Mouse (Mus musculus): ENCODE measurements around the gene Nadk. TPM values are rescaled to one million over a fixed set of nuclear protein-coding genes. Genes with fewer than 3 reads are reported as not detected.
"Not testable (repeated sequence)": the region's sequence is repeated elsewhere in the genome, so short reads cannot be mapped to it uniquely, and the experiment has no call there.

The Nadk gene
- total RNA-seq, 2 experiments from 2014 or later: 55.8 to 63.5 TPM

DNA sequence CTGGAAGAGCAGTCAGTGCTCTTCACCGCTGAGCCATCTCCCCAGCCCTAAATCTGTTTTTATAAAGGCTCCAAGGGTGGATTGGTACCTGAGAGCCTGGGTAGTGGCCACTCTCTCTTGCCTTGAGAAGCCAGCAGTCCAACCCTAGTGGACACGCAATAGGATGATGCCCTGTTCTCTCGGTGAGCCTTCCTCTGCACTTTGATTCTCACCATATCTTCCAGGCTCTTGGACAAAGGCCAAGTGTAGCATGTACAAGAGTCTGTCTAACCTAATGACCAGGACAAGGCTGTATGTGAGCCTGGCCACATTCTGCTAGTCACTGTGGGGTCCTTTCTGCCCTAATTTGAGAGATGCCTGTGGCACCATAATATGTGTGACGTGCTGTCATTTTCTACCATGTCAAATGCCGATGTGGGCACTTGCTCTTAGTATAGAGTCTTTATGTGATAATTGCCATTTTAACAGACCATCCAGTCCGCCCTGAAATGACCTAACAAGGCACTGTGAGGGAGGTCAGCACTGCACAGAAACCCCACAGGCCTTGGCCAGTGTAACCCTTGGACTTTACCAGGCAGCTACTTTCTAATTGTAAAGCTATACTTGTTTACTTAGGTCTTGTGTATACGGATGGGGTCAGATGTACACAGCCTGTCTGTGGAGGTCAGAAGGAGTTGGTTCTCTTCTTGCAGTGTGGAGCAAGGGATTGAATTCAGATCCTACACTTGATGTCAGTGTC, 6.6 kb downstream of the Nadk start:
- no peak for DNase-seq (ENCODE audit: low spot score in 2 of 2)

- no peak for DNase-seq (ENCODE audit: low spot score in 2 of 2)
These were observed 7.6 kb downstream of the Nadk start for GRCm38 (mm10) chr4:155569818-155570217.

DNA sequence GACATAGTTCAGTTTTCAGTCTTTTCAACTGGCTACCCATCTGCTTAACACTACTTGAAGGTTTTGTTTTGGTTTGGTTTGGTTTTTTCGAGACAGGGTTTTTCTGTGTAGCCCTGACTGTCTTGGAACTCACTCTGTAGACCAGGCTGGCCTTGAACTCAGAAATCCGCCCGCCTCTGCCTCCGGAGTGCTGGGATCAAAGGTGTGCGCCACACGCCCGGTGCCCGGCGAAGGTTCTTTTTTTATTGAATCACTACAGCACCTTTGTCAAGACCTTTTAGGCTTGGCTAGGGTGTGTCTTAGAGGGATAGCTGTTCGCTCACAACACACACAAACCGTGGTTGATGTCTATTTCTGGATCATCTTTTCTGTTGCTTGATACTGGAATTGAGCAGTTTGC, 8.1 kb downstream of the Nadk start:
- DNase-seq (ENCODE audit: low spot score in 2 of 2): not testable (repeated sequence)

- no peak for DNase-seq (ENCODE audit: low spot score in 2 of 2)
These were observed 9.3 kb downstream of the Nadk start for GRCm38 (mm10) chr4:155571442-155571841.

DNA sequence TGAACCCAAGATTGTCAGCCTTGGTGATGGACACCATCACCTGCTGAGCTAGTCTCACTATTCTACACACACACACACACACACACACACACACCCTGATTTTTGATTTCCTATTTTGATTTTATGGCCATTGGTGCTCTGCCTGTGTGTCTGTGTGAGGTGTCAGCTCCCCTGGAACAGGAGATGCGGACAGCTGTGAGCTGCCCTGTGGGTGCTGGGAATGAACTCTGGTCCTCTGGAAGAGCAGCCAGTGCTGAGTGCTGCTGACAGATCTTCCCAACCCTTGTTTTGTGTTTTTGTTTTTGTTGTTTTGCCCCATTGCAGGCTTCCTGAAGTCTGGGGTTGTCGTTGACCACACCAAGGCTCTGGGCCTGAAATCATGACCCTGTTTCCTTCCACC, 11.0 kb downstream of the Nadk start:
- DNase-seq (ENCODE audit: low spot score in 2 of 2): no peak

- DNase-seq (ENCODE audit: low spot score in 2 of 2): no peak
These were observed 11.7 kb downstream of the Nadk start for GRCm38 (mm10) chr4:155573876-155574275.

DNA sequence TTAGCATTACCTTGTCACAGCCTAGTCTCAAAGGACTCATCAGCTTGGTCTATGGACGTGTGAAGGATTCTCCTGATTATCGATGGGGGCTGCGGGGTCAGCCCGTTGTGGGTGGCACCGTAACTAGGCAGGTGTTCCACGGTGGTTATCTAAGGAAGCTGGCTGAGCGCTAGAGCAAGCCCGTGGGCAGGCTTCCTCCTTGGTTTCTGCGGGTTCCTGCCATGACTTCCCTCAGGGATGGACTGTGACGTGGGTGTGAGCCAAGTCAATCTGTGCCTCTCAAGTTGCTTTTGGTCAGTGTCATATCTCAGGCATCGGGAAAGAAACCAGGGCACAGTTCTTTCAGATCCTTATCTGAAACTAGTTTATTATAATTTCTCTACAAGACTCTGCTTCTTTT, 12.8 kb downstream of the Nadk start:
- DNase-seq (ENCODE audit: low spot score in 2 of 2): no peak

DNA sequence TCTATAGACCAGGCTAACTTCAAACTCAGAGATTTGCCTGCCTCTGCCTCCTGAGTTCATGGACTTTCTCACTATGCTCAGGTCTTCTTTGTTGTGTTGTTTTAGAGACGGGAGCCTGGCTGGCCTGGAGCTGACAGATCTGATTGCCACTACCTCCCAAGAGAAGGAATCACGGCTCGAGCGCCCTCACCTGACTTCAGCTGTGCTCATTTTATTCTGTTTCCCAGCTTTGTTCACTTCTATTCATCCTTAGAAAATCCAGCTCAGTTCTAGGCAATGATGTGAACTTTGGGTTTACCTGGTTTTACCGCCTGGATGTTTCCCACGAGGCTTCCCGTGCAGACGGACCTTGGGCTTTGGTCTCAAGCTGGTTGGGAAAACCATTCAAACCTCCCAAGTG, 13.3 kb downstream of the Nadk start:
- no peak for DNase-seq (ENCODE audit: low spot score in 2 of 2)

DNA sequence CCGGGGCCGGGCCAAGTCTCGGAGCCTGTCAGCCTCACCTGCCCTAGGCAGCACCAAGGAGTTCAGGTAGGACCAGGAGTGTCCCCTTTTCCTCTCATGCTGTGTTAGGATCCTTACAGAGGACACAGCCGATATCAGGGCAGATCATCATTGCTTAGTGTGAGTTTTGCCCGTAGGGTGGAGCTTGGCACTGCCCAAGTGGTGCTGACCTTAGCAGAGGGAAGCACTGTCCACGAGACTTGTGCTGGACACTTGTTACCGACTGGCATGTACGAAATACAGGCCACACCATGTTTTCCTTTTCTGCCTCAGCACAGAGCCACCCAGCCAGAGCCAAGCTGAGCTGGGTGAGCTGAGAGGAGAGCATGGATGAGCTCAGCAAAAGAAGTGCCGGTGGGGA, 15.0 kb downstream of the Nadk start:
- no peak for DNase-seq (ENCODE audit: low spot score in 2 of 2)

DNA sequence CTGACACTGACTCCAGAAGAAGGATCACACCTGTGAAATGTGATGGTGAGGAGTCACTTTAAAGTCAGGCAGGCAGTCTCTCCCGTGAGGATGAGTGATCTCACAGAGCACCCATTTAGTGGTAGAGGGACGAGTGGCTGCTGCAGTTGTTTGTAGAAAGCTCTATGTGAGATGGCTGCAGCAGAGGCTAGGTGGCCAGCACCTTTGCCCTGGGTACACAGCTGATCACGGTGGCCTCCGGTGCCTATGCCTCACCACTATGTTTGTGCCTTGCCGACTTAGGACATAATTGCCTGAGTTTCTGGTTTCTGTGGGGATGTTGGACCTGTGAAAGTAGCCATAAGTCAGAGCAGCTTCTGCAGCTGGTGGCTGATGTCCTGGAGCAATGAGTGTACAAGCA, 15.6 kb downstream of the Nadk start:
- DNase-seq (ENCODE audit: low spot score in 2 of 2): no peak

DNA sequence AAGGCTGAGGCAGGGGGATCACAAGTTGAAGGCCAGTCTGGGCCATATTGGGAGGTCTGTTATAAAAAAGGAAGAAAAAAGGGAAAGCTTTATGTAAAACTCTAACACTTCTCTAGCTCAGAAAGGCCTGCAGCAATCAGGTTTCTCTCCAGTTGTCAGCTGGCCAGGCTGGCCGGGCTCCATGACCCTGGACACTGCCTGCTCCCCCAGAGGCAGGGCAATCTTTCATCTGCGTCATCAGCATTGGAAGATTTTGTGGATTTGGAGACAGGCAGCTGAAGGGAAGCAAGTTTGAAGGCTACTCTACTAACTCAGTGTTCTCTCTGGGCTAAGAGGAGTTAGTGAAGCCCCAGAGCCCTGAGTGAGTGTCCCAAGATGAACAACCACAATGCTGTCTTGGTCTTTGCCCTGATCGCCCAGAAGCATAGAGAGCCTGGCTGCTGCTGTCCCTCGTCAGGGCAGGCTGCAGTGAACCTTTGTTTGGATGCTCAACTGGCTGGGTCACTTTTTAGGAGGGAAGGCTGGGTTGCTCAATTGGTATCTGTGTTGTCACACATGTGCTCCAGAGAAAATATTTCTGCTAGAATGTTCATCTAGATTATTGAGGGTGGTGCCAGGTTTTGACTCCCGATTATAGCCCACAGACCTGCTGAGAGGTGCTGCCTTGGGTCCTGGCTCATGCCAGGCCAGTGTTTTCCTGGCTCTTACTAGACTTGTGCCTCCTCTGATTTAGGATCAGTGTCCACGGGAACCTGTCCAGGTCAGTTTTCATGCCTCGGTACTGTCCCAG, 16.4 kb downstream of the Nadk start:
- no peak for DNase-seq (ENCODE audit: low spot score in 2 of 2)

GRCm38 (mm10) chr4:155580420-155580819, 18.2 kb downstream of the Nadk start:
- peak; percentile 75 to 77 for DNase-seq (ENCODE audit: low spot score in 2 of 2)

DNA sequence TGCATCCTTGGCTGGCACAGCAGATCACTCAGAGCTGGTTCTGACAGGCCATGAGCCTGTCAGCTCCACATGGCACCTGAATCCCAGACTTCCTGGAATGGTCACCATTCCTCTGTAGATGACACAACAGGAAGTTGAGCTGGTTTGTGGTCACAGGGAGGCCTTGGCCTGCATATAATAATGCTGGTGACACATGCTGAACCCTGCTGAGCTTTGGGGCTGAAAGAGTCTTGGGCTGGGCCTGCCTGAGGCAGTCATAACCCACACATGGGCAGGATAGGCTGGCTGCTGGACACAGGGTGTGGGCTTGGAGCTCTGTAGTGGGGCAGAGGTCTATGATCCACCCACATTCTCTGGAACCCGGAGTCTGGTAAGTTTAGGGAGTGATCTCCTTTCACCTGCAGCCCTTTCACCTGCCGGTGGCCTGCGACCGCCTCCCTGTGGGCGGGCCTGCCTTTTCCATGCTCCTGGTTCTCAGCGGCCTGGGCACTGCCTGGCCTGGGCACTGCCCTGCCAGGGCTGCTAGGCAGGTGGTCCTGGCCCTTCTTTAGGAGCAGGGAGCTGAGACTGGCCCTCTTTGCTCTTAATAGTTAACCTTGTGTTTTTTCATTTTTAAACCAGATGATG, 20.2 kb downstream of the Nadk start:
- no peak for DNase-seq (ENCODE audit: low spot score in 2 of 2)

- DNase-seq (ENCODE audit: low spot score in 2 of 2): no peak
These were observed 27.2 kb downstream of the Nadk start for GRCm38 (mm10) chr4:155589356-155589755.

DNA sequence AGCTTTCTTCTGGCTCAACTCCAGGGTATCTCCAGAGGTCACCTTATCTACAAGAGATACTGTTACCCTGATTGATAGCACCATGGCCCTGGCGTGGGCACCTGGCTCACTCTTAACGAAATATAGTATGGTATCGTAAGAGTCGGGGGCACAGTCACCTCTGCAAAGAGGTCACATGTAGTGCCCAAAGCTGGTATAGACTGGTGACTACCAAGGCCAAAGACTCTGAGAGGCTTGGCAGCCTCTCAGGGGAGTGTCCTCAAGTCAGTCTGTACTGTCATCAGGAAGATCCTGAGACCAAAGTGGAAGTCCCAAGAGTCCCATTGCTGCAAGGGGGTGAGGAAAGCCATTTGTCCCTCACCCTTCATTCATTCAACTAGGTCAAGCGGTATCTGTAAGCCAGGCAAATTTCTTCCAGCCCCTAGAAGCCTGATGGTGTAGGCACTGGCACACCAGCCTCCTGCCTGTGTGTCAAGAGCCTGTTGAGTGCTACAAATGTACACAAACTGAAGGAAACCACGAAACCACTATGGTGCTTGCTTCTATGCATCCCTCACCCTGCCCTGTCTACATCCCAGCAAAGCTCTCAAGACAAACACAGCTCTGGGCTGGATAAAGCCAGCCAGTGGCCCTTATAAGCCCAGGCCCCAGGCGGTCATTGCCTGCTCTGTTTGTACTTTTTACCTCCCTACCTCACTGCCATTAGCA, 29.0 kb downstream of the Nadk start:
- DNase-seq (ENCODE audit: low spot score in 2 of 2): no peak

- DNase-seq (ENCODE audit: low spot score in 2 of 2): no peak
These were observed 31.6 kb downstream of the Nadk start for GRCm38 (mm10) chr4:155593780-155594179.

DNA sequence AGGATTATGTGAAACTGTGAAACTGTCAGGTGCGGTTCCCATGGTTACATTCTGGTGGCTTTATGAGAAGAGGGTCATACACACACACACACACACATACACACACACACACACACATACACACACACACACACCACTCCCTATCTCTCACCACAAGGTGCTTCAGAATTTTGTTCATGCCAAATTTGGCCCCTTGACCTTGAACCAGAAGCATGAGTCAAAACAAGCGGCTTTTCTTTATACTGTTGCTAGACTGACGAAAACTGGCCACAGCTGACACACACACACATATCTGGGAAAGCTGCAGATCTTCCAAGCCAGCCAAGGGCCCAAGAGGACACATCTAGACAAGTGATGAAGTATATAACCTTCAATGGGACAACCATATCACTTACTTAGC, 33.6 kb downstream of the Nadk start:
- no peak for DNase-seq (ENCODE audit: low spot score in 2 of 2)

- no peak for DNase-seq (ENCODE audit: low spot score in 2 of 2)
These were observed 34.4 kb downstream of the Nadk start for GRCm38 (mm10) chr4:155596606-155597005.

- no peak for DNase-seq (ENCODE audit: low spot score in 2 of 2)
These were observed 36.4 kb downstream of the Nadk start for GRCm38 (mm10) chr4:155598536-155598935.

DNA sequence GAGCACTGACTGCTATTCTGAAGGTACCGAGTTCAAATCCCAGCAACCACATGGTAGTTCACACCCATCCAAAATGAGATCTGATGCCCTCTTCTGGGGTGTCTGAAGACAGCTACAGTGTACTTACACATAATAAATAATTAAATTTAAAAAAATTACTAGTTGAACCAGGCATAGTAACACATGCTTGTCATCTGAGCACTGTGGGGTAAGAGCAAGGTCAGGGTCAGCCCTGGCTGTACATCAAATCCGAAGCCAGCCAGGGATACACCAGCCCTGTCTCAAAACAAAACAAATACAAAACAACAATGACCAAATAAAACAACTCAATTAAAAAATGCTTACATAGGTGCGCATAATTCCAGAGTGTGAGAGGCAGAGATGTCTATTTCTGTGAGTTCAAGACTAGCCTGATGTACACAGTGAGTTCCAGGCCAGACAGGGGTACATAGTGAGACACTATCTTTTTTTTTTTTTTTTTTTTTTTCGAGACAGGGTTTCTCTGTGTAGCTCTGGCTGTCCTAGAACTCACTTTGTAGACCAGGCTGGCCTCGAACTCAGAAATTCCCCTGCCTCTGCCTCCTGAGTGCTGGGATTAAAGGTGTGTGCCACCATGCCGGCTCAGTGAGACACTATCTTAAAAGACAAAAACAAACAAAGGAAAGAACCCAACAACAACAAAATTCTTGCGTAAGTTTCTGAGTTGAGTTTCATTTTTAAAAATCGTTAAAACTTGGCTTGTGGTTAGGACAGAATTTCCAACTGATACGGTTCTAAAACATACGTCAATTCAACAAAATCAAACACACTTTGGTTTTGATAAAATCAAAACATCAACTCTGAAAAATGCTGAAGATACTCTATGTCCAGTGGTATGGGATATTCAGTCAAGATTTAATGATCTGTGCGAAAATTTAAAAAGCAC, 38.0 kb downstream of the Nadk start:
- no peak for DNase-seq (ENCODE audit: low spot score in 2 of 2)

Data from layer of hippocampus, postnatal 10 days (tissue).